Mouse (Mus musculus) left cerebral cortex, postnatal 36 days (tissue): Measurements from ENCODE around the gene Gm3233. TPM values are rescaled to one million over a fixed set of nuclear protein-coding genes. Genes with fewer than 3 reads are reported as not detected.
"Not testable (repeated sequence)": the region's sequence is repeated elsewhere in the genome, so short reads cannot be mapped to it uniquely, and the experiment has no call there.

Source experiments
- DNase-seq, 2 experiments: peaks; one replicate each; pipeline ENCODE4 v3.0.0; 2021 to 2022; ENCODE audit warnings: low spot score in 2 of 2, mixed read lengths in 1 of 2
- intact Hi-C: fragments of 180-260 bp; cut with DNase I; formaldehyde crosslinking; loops from one replicate; pipeline ENCODE4 v1.15.1; 2025
- total RNA-seq, 2 experiments: library from RNA; stranded (reverse); gene quantifications; 2 replicates each; pipeline ENCODE4 v1.2.3; 2021

The Gm3233 gene
- total RNA-seq, 2 experiments from 2014 or later: not detected

GRCm38 (mm10) chr10:77735928-77736327 is 23.6 kb downstream of the Gm3233 start:
- no peak for DNase-seq

GRCm38 (mm10) chr10:77729241-77729640 is 30.2 kb downstream of the Gm3233 start:
- no peak for DNase-seq
- intact Hi-C loops: no loop called here

More at GRCm38 (mm10) chr10:77735928-77736327, 23.6 kb downstream of the Gm3233 start:
- intact Hi-C loops: no loop called here

- DNase-seq: no peak
- intact Hi-C loops: no loop called here
Observed at GRCm38 (mm10) chr10:77728280-77728679, 31.2 kb downstream of the Gm3233 start.

GRCm38 (mm10) chr10:77726186-77726585 is 33.3 kb downstream of the Gm3233 start, which contains the start of gene Gm10100:
Gm10100 (plus strand) TSS chr10:77726486.
- intact Hi-C loops: no loop called here
- DNase-seq: no peak

GRCm38 (mm10) chr10:77724855-77725254 is 34.6 kb downstream of the Gm3233 start:
- intact Hi-C loops: no loop called here
- DNase-seq: no peak

- intact Hi-C loops, DNase-seq: not testable (repeated sequence)
Observed at GRCm38 (mm10) chr10:77720299-77720698, 39.2 kb downstream of the Gm3233 start, which contains the start of gene Krtap12-1. Krtap12-1 (plus strand) TSS chr10:77720599.

GRCm38 (mm10) chr10:77715507-77715906 is 44.0 kb downstream of the Gm3233 start, which contains the start of gene Gm10142:
Gm10142 (plus strand) TSS chr10:77715807.
- no peak for DNase-seq
- intact Hi-C loops: no loop called here

- intact Hi-C loops: no loop called here
- no peak for DNase-seq
Observed at GRCm38 (mm10) chr10:77713734-77714133, 45.7 kb downstream of the Gm3233 start.

GRCm38 (mm10) chr10:77711157-77711556 is 48.3 kb downstream of the Gm3233 start, which contains the start of gene Gm10024:
Gm10024 (plus strand) TSS chr10:77711457.
- DNase-seq, intact Hi-C loops: not testable (repeated sequence)

GRCm38 (mm10) chr10:77709831-77710230 is 49.7 kb downstream of the Gm3233 start:
- intact Hi-C loops: no loop called here
- DNase-seq: no peak

Other genes with a start within 250 kb of the Gm3233 start
- gene Fam207a, start 243.9 kb downstream of the Gm3233 start, total RNA-seq: 10 to 100 TPM; 33.7 to 33.8 TPM
- 1 to 10 TPM; 2.9 to 3.4 TPM for gene Itgb2, start 229.4 kb downstream of the Gm3233 start, total RNA-seq
- 10 to 100 TPM; 71.2 to 88.3 TPM for gene Pttg1ip, start 178.0 kb downstream of the Gm3233 start, total RNA-seq
- gene Sumo3, start 153.6 kb downstream of the Gm3233 start, total RNA-seq: 100 to 1,000 TPM; 140 to 168 TPM
- 10 to 100 TPM in 1 of 2 experiments, 1 to 10 TPM in 1; 9.8 to 18.2 TPM for gene Gm49325, start 153.5 kb downstream of the Gm3233 start, total RNA-seq
- 10 to 100 TPM; 46.2 to 46.4 TPM for gene Ube2g2, start 137.4 kb downstream of the Gm3233 start, total RNA-seq
- gene Tspear, start 73.1 kb downstream of the Gm3233 start, total RNA-seq: under 1 TPM in 1 of 2 experiments, not detected in 1; 0.25 TPM
- not detected for gene Gm19402, start 68.9 kb downstream of the Gm3233 start, total RNA-seq
- not detected for gene Gm9508, start 62.4 kb downstream of the Gm3233 start, total RNA-seq
- gene Gm10272, start 53.1 kb downstream of the Gm3233 start, total RNA-seq: not detected
- gene Gm10024, start 48.2 kb downstream of the Gm3233 start, total RNA-seq: not detected
- gene Gm10142, start 43.9 kb downstream of the Gm3233 start, total RNA-seq: not detected
- gene Krtap12-1, start 39.1 kb downstream of the Gm3233 start, total RNA-seq: not detected
- gene Gm10100, start 33.2 kb downstream of the Gm3233 start, total RNA-seq: not detected
- not detected for gene Gm18596, start 17.0 kb downstream of the Gm3233 start, total RNA-seq
- gene Gm9736, start 8.3 kb downstream of the Gm3233 start, total RNA-seq: not detected
- not detected for gene Gm3238, start 11.6 kb upstream of the Gm3233 start, total RNA-seq
- gene Gm7138, start 17.3 kb upstream of the Gm3233 start, total RNA-seq: not detected
- gene Gm3250, start 22.9 kb upstream of the Gm3233 start, total RNA-seq: not detected
- not detected for gene Gm7137, start 28.5 kb upstream of the Gm3233 start, total RNA-seq
- gene Gm9639, start 35.4 kb upstream of the Gm3233 start, total RNA-seq: not detected
- gene Gm19668, start 39.5 kb upstream of the Gm3233 start, total RNA-seq: not detected
- not detected for gene Gm9507, start 52.2 kb upstream of the Gm3233 start, total RNA-seq
- not detected for gene Gm2696, start 55.0 kb upstream of the Gm3233 start, total RNA-seq
- gene Krtap10-4, start 67.4 kb upstream of the Gm3233 start, total RNA-seq: not detected
- gene Krtap10-10, start 76.3 kb upstream of the Gm3233 start, total RNA-seq: not detected
- not detected for gene Gm36176, start 87.1 kb upstream of the Gm3233 start, total RNA-seq
- gene Gm10318, start 93.2 kb upstream of the Gm3233 start, total RNA-seq: not detected
- not detected for gene Gm3285, start 102.3 kb upstream of the Gm3233 start, total RNA-seq
- gene Lrrc3, start 142.9 kb upstream of the Gm3233 start, total RNA-seq: 10 to 100 TPM; 11.7 to 12.6 TPM
- 10 to 100 TPM; 40.4 to 44.2 TPM for gene Trpm2, start 210.9 kb upstream of the Gm3233 start, total RNA-seq
- gene 1810043G02Rik, start 218.8 kb upstream of the Gm3233 start, total RNA-seq: 10 to 100 TPM; 32.7 to 38.1 TPM